Mouse (Mus musculus): ENCODE results near the gene Ubtf. TPM values are rescaled to one million over a fixed set of nuclear protein-coding genes. Genes with fewer than 3 reads are reported as not detected.

Gene Ubtf
- polyA plus RNA-seq (2014; fragmentation: Illumina TruSeq; extraction: RNeasy Lipid Tissue Mini Kit (QIAGEN cat#74804); ENCODE audit: low read depth, low replicate concordance): 12.1 TPM

DNA sequence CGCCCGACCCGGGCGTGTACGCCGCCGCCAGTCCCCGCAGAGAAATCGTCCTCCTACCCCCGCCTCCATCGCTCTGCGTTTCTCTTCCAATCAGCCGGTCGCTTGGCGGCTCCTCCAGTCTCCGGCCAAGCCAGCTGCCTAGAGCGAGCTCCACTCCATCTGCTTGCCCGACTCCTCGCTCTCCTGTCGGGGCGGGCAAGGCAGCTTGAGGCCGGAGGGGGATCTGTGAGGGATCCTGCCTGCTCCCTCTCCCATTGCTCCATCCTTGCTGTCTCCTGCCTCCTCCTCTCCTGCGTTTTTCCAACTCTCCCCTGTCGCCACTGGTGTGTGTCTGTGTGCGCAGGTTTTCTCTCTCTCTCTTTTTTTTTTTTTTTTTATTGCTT is at the start of gene Ubtf:
TSS of gene Ubtf (minus strand) at position 333 of the 383 bp plus-strand sequence.

GRCm38 (mm10) chr11:102366103-102366502 is 46.6 kb upstream of the Ubtf start, which contains the start of gene Slc4a1:
Gene Slc4a1, minus strand, starts transcription at chr11:102366203.

GRCm38 (mm10) chr11:102296491-102297472 is 22.8 kb downstream of the Ubtf start, which contains the start of gene Atxn7l3:
Gene Atxn7l3, minus strand, starts transcription at chr11:102296631.

GRCm38 (mm10) chr11:102284501-102285094 is 34.9 kb downstream of the Ubtf start, which contains the start of gene Tmub2:
Gene Tmub2, plus strand, starts transcription at chr11:102284931.

DNA sequence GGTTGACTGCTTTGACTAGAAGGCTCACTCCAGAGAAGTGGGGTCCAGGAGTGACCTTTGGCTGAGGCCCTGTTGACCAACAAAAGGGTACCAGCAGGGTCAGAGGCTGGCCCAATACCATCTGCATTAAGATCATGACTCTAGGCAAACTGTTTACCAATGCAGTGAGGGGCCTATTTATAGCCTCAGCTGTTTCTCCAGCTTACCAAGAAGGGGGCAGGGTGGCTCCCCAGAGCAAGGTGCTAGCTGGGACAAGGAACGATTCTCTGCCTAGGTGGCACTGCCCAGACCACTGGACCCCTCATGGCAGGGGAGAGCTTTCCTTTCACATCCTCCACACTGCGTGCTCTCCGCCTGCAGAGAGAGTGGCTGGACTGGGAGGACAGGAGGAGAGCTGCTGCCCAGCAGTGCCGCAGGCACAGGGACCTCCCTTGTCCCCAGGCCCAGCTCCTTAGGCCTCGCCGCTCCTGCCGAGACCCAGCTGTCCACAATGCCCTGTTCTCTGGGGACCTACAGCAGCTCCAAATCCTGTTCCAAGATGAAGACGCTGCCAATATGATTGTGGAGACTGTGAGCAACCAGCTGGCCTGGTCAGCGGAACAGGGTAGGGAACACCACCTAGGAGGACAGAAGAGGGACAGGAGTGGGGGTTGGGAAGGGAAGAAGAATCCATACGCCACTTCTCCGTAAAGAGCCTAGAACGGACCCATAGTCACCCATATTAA is 50.9 kb downstream of the Ubtf start, which contains the start of gene Asb16:
TSS of gene Asb16 (plus strand) at position 224 of the 725 bp plus-strand sequence.

Other genes starting within 250 kb of the Ubtf start
- not detected for gene Mpp2, start 231.2 kb downstream of the Ubtf start, polyA plus RNA-seq (2014; fragmentation: Illumina TruSeq; extraction: RNeasy Lipid Tissue Mini Kit (QIAGEN cat#74804); ENCODE audit: low read depth, low replicate concordance)
- gene Ppy, start 218.4 kb downstream of the Ubtf start, polyA plus RNA-seq (2014; fragmentation: Illumina TruSeq; extraction: RNeasy Lipid Tissue Mini Kit (QIAGEN cat#74804); ENCODE audit: low read depth, low replicate concordance): not detected
- gene Pyy, start 211.9 kb downstream of the Ubtf start, polyA plus RNA-seq (2014; fragmentation: Illumina TruSeq; extraction: RNeasy Lipid Tissue Mini Kit (QIAGEN cat#74804); ENCODE audit: low read depth, low replicate concordance): not detected
- 3.0 TPM for gene Nags, start 174.2 kb downstream of the Ubtf start, polyA plus RNA-seq (2014; fragmentation: Illumina TruSeq; extraction: RNeasy Lipid Tissue Mini Kit (QIAGEN cat#74804); ENCODE audit: low read depth, low replicate concordance)
- gene Tmem101, start 163.3 kb downstream of the Ubtf start, polyA plus RNA-seq (2014; fragmentation: Illumina TruSeq; extraction: RNeasy Lipid Tissue Mini Kit (QIAGEN cat#74804); ENCODE audit: low read depth, low replicate concordance): 1.9 TPM
- 28.2 TPM for gene Lsm12, start 134.4 kb downstream of the Ubtf start, polyA plus RNA-seq (2014; fragmentation: Illumina TruSeq; extraction: RNeasy Lipid Tissue Mini Kit (QIAGEN cat#74804); ENCODE audit: low read depth, low replicate concordance)
- gene G6pc3, start 130.1 kb downstream of the Ubtf start, polyA plus RNA-seq (2014; fragmentation: Illumina TruSeq; extraction: RNeasy Lipid Tissue Mini Kit (QIAGEN cat#74804); ENCODE audit: low read depth, low replicate concordance): not detected
- gene Hdac5, start 89.6 kb downstream of the Ubtf start, polyA plus RNA-seq (2014; fragmentation: Illumina TruSeq; extraction: RNeasy Lipid Tissue Mini Kit (QIAGEN cat#74804); ENCODE audit: low read depth, low replicate concordance): 3.7 TPM
- gene BC030867, start 70.9 kb downstream of the Ubtf start, polyA plus RNA-seq (2014; fragmentation: Illumina TruSeq; extraction: RNeasy Lipid Tissue Mini Kit (QIAGEN cat#74804); ENCODE audit: low read depth, low replicate concordance): not detected
- gene Asb16, start 51.0 kb downstream of the Ubtf start, polyA plus RNA-seq (2014; fragmentation: Illumina TruSeq; extraction: RNeasy Lipid Tissue Mini Kit (QIAGEN cat#74804); ENCODE audit: low read depth, low replicate concordance): not detected
- gene Tmub2, start 34.8 kb downstream of the Ubtf start, polyA plus RNA-seq (2014; fragmentation: Illumina TruSeq; extraction: RNeasy Lipid Tissue Mini Kit (QIAGEN cat#74804); ENCODE audit: low read depth, low replicate concordance): 3.8 TPM
- gene Atxn7l3, start 23.1 kb downstream of the Ubtf start, polyA plus RNA-seq (2014; fragmentation: Illumina TruSeq; extraction: RNeasy Lipid Tissue Mini Kit (QIAGEN cat#74804); ENCODE audit: low read depth, low replicate concordance): 3.3 TPM
- not detected for gene Slc4a1, start 46.5 kb upstream of the Ubtf start, polyA plus RNA-seq (2014; fragmentation: Illumina TruSeq; extraction: RNeasy Lipid Tissue Mini Kit (QIAGEN cat#74804); ENCODE audit: low read depth, low replicate concordance)
- gene Rundc3a, start 73.7 kb upstream of the Ubtf start, polyA plus RNA-seq (2014; fragmentation: Illumina TruSeq; extraction: RNeasy Lipid Tissue Mini Kit (QIAGEN cat#74804); ENCODE audit: low read depth, low replicate concordance): not detected
- gene Slc25a39, start 88.2 kb upstream of the Ubtf start, polyA plus RNA-seq (2014; fragmentation: Illumina TruSeq; extraction: RNeasy Lipid Tissue Mini Kit (QIAGEN cat#74804); ENCODE audit: low read depth, low replicate concordance): 57.4 TPM
- gene Grn, start 110.6 kb upstream of the Ubtf start, polyA plus RNA-seq (2014; fragmentation: Illumina TruSeq; extraction: RNeasy Lipid Tissue Mini Kit (QIAGEN cat#74804); ENCODE audit: low read depth, low replicate concordance): 12.5 TPM
- gene Fam171a2, start 127.9 kb upstream of the Ubtf start, polyA plus RNA-seq (2014; fragmentation: Illumina TruSeq; extraction: RNeasy Lipid Tissue Mini Kit (QIAGEN cat#74804); ENCODE audit: low read depth, low replicate concordance): not detected
- not detected for gene Itga2b, start 150.4 kb upstream of the Ubtf start, polyA plus RNA-seq (2014; fragmentation: Illumina TruSeq; extraction: RNeasy Lipid Tissue Mini Kit (QIAGEN cat#74804); ENCODE audit: low read depth, low replicate concordance)
- 8.2 TPM for gene Gpatch8, start 236.7 kb upstream of the Ubtf start, polyA plus RNA-seq (2014; fragmentation: Illumina TruSeq; extraction: RNeasy Lipid Tissue Mini Kit (QIAGEN cat#74804); ENCODE audit: low read depth, low replicate concordance)